Comparison of ENCODE assay signal across 20 mouse cellular contexts in the genomic region with DNA sequence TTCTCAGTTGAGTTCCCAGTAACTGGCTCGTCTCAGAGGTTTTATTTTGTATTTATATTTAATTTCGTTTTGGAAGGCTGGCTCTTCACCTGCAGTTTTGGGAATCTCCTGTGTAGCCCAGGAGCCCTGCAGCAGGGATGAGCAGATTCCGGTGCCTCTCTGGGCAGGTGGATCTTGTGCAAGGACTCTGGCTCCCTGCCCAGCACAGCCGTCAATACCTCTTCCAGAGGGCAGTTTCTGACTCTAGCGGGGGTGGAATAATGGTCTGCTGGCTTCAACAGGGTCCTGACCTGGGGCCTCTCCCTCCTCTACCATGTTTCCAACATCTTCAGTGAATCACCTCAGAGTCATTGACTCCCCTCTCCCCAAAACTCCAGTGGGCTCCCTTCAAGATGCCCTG.
A peak's percentile ranks its signal among the peaks of the same experiment; 100 is the strongest.
DNase-seq lines count a peak whose midpoint lies in the region; ATAC-seq and TF ChIP-seq lines count a peak whose summit lies in the region.
"Had no signal": no experiment of that assay in that cellular context is flagged by ENCODE, and none has a peak within 500 bp of the region (broad histone marks: within the 10 kb centered on the region; RNA-seq: fewer than 3 reads in every experiment).

No protein-coding gene starts in this region.

- no peak overlapping the region for H3K4me3 ChIP-seq in heart, embryonic 13.5 days
- H3K4me3 ChIP-seq in liver, embryonic 14.5 days (ENCODE audit: insufficient read depth in 1 of 2, low read depth in 2 of 2, low read length in 2 of 2), result no peak overlapping the region
- H3K4me3 ChIP-seq: heart, embryonic 12.5 days; left cerebral cortex, adult 2 months; limb, embryonic 13.5 days had no signal

- H3K4me2 ChIP-seq in heart, embryonic 13.5 days, result no peak overlapping the region
- H3K4me2 ChIP-seq in liver, embryonic 14.5 days (ENCODE audit: low read depth), result no peak overlapping the region
- H3K4me2 ChIP-seq: heart, embryonic 12.5 days; limb, embryonic 13.5 days had no signal

- H3K27ac ChIP-seq in heart, embryonic 13.5 days (replicated peaks), result 0 out of 2 replicates have a peak overlapping the region, but pooled peaks have one; percentile 13
- no peak overlapping the region for H3K27ac ChIP-seq in liver, embryonic 14.5 days
- H3K27ac ChIP-seq: left cerebral cortex, adult 2 months; limb, embryonic 13.5 days had no signal

- no peak for TF ChIP-seq EP300 in liver, embryonic 14.5 days (IDR thresholded peaks at IDR 0.05; ENCODE audit: low read depth)

- 44% methylated on average over 5 of the region's 5 CpGs for WGBS in heart, embryonic 13.5 days
- WGBS in liver, embryonic 14.5 days (ENCODE audit: insufficient replicate concordance), result 52% methylated on average over 5 of the region's 5 CpGs

- H3K4me1 ChIP-seq in heart, embryonic 13.5 days, result peaks cover 63% of the 10 kb centered on the region
- H3K4me1 ChIP-seq in liver, embryonic 14.5 days (replicated peaks; ENCODE audit: control insufficient read depth in 2 of 2, insufficient read depth in 2 of 2, low read length in 1 of 2), result peaks cover 0 to 8% of the 10 kb centered on the region in 2 experiments; a peak in 2 of 4 replicates

- H3K36me3 ChIP-seq in heart, embryonic 13.5 days, result no peaks in the 10 kb centered on the region
- no peaks in the 10 kb centered on the region for H3K36me3 ChIP-seq in liver, embryonic 14.5 days (replicated peaks; ENCODE audit: control insufficient read depth, insufficient read depth, low read depth)
- H3K36me3 ChIP-seq: G1E; heart, embryonic 12.5 days; limb, embryonic 13.5 days had no signal

- no peak overlapping the region for H3K9ac ChIP-seq in heart, embryonic 13.5 days
- H3K9ac ChIP-seq in liver, embryonic 14.5 days (replicated peaks), result no peak overlapping the region
- H3K9ac ChIP-seq: heart, embryonic 12.5 days; limb, embryonic 13.5 days had no signal

- H3K9me3 ChIP-seq in heart, embryonic 13.5 days, result no peaks in the 10 kb centered on the region
- no peaks in the 10 kb centered on the region for H3K9me3 ChIP-seq in liver, embryonic 14.5 days (ENCODE audit: control insufficient read depth, low read length)
- H3K9me3 ChIP-seq: G1E; heart, embryonic 12.5 days; limb, embryonic 13.5 days had no signal

- ATAC-seq in heart, embryonic 13.5 days (ENCODE audit: extremely low read depth, insufficient number of reproducible peaks, low FRiP score, low TSS enrichment), result no peak
- ATAC-seq in liver, embryonic 14.5 days (ENCODE audit: insufficient read depth), result 0 out of 2 replicates have a peak, but pooled peaks have one; percentile 39
- ATAC-seq: CD4-positive, CD25-positive, alpha-beta regulatory T cell, adult 4 months; lung, postnatal 0 days had no signal

- no peaks in the 10 kb centered on the region for H3K27me3 ChIP-seq in heart, embryonic 13.5 days (replicated peaks)
- no peaks in the 10 kb centered on the region for H3K27me3 ChIP-seq in liver, embryonic 14.5 days (ENCODE audit: control insufficient read depth, insufficient read depth, low read length)
- H3K27me3 ChIP-seq: heart, embryonic 12.5 days had no signal

- TF ChIP-seq CTCF in liver, embryonic 14.5 days (IDR thresholded peaks at IDR 0.05; ENCODE audit: low read depth), result no peak

- peak; percentile 27 for DNase-seq in adrenal gland, adult 2 months
- DNase-seq in adrenal gland, adult 18-20 months (ENCODE audit: low spot score in 2 of 2), result no peak
- no peak for DNase-seq in heart, adult 11 months
- DNase-seq in cerebellum, postnatal 10 days, result peak; percentile 79
- peak; percentile 4 to 22 (median 18) for DNase-seq in liver, embryonic 14.5 days (ENCODE audit: low read depth in 3 of 3, low spot score in 3 of 3)
- no peak for DNase-seq in right cerebral cortex, postnatal 10 days (ENCODE audit: low spot score in 2 of 2)
- no peak for DNase-seq in frontal cortex, postnatal 36 days (ENCODE audit: low spot score in 2 of 2)
- DNase-seq: gastrocnemius, postnatal 36 days; kidney, adult 8-10 months; kidney, postnatal 25 days; midbrain, embryonic 14.5 days; retina, postnatal 1 day; thymus, adult 18-20 months had no signal

Comparison
In these comparisons a context has a peak if more than half of its experiments do, and no peak if none do; other contexts are left out.
1. DNase-seq: peak in adrenal gland, adult 2 months (single experiment), cerebellum, postnatal 10 days (2 of 2) and liver, embryonic 14.5 days (3 of 3); none in adrenal gland, adult 18-20 months (0 of 2), heart, adult 11 months (single experiment), right cerebral cortex, postnatal 10 days (0 of 2) and frontal cortex, postnatal 36 days (0 of 2).